Mouse (Mus musculus) thymus, postnatal 14 days (tissue): ENCODE results near the gene Chmp6.

ENCODE experiments used
- DNase-seq: peaks from one replicate; pipeline ENCODE4 v3.0.0; 2021

Chmp6 gene

DNA sequence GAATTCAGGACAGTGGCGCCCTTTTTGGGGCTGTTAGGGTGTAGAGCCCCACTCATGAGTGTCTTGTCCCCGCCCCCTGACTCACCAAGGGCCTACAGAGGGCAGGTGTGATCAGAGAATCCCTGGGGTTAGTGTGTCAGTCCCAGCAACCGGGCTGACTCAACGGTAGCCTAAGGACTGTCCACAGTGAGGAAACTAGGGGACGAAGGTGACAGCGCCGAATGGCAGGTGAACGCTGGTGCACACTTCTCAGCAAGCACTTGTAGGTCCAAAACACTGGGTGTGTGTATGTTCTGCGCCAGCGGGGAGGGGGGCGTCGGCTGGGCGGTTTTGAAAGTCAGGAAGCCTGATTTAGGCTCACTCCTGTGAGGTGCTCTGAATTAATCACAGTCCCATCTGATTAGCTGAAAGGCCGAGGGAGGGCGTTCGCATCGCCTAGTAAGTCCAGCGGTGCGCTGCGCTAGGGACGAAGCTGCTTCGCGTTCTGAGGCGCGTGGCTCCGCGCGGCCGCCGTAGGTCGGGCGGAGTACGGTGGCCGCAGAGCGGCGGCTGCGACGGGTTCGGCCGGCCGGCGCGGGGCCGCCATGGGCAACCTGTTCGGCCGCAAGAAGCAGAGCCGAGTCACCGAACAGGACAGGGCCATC, at the start of gene Chmp6:
Gene Chmp6 (plus strand): TSS at position 151 of the 644 bp plus-strand sequence.
- DNase-seq = peak; percentile 88

DNA sequence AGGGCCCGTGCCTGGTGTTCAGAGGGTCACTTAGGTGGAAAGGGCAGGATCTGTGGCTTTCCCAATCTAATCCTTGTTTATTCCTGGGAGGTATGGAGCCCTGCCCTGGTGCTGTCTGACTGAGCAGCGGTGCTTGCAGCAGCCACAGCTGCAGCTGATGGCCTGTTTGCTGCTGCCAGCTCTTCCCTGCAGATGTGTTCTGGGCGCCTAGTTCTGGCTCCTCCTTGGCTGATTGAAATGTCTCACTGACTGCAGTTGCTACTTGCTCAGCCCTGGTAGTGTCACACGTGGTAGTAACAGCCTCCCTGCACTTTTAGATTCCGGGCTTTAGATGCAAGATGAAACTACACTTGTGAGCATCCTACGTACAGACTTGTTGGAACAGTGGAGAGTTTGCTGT, 46.4 kb upstream of the Chmp6 start:
- peak; percentile 43 for DNase-seq

DNA sequence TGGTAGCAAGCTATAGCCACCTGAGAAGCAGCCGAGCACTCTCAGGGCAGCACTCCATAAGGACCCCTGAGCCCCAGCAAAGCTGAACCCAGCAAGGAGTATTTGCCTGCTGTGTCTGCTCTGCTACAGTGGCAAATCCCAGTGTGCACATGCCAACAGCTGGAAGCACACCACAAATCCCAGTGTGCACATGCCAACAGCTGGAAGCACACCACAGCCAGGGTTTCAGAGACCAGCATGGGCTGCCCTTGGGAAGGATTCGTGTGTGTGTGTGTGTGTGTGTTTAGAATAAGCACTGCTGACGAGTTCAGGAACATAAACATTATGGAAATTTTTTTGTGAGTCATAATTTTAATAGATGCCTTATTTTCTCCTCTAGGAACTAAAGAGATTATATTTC, 45.1 kb upstream of the Chmp6 start:
- no peak for DNase-seq

DNA sequence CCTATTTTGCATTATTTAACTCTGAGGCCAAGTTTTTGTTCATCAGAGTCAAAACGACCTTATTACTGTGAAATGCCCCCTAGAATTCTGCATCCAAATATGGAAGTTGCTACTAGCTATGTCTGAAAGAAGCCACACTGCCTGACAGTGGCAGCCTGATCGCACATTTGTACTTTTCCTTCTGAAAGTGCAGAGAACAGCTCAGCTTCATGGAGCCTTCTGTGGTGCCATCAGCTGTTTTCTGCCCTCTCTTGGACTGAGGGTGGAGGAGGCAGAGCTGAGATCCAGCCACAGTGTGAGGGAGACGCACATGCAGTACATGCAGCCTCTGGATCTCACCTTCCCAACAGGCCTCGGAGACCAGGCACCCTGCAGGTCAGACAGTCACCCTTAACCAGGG, 44.7 kb upstream of the Chmp6 start:
- DNase-seq = no peak

GRCm38 (mm10) chr11:119871141-119871540, 42.1 kb upstream of the Chmp6 start:
- DNase-seq = peak; percentile 72

DNA sequence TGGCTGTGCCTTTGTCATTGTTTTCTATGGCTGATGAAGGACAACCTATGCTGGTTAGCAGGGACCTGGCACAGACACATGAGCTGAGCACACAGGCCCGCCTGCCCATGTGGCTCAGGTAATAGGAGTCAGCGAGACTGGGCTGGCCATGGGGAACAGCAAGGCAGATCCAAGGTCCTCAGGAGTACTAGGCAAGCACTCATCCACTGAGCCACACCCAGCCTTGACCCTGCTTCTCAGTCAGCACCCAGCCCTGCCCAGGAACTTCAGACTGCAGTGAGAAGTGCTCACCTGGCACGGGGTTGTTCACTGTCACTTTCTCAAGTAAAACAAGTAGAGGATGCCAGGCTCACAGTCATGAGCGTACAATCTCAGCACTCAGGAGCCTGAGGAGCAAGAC, 39.6 kb upstream of the Chmp6 start:
- DNase-seq = no peak

DNA sequence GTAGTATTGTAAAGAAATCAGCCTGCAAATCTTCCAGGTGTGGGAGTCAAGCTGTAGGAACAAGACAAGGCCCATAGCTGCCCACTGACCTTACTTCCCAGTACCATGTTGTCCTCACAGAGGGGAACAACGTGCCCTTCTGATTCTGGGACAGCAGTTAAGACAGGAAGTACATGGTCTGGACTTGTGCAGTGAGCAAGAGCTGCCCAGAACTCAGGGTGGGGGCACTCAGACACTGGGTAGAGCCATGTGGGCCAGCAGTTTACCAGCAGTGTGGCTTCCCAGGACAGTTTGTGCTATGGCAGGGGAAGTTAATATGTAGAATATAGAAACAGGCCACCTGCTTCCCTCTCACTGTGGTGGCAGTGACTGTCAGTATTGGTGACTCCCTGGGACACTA, 38.4 kb upstream of the Chmp6 start:
- no peak for DNase-seq

- DNase-seq = no peak
Observed at GRCm38 (mm10) chr11:119875685-119876084, 37.6 kb upstream of the Chmp6 start.

DNA sequence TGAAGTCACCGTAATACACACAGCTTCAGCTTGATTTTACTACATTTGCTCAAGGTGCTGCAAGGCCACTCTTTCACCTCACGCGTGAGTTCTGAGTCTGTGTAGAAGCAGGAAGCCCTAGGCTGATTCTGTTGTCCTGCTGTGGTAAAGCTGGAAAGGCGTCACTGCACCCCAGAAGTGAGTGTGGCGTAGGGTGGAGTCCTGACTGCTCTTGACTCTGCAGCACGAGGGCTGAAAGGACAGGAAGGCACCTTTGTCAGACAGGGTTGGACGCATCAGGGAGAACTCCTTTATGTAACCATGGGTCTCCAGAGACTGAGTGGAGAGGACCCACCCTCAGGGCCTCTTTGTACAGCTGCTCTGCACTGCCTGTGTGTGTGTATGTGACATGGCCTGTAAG, 36.1 kb upstream of the Chmp6 start:
- no peak for DNase-seq

- no peak for DNase-seq
Observed at GRCm38 (mm10) chr11:119879573-119879972, 33.7 kb upstream of the Chmp6 start.

DNA sequence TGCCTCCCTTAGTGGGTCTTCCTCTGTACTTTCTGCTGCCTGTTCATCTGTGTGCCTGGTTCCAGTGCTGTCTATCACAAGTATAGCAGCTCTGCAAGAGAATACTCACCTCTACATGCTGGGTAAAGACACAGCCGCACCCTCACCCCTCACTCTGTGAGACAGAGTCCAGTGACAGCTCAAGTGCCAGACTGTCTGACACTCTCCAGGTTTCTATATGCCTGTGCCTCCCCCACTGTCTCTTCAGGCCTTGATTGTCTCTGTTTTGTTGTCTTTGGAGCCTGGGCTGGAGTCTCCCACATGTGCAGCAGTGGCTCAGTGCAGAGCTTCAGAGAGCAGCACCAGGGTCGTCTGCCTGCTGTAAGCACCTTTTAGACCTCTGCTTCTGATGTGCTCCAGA, 29.6 kb upstream of the Chmp6 start:
- DNase-seq = no peak

- DNase-seq = no peak
Observed at GRCm38 (mm10) chr11:119889966-119890365, 23.3 kb upstream of the Chmp6 start.

DNA sequence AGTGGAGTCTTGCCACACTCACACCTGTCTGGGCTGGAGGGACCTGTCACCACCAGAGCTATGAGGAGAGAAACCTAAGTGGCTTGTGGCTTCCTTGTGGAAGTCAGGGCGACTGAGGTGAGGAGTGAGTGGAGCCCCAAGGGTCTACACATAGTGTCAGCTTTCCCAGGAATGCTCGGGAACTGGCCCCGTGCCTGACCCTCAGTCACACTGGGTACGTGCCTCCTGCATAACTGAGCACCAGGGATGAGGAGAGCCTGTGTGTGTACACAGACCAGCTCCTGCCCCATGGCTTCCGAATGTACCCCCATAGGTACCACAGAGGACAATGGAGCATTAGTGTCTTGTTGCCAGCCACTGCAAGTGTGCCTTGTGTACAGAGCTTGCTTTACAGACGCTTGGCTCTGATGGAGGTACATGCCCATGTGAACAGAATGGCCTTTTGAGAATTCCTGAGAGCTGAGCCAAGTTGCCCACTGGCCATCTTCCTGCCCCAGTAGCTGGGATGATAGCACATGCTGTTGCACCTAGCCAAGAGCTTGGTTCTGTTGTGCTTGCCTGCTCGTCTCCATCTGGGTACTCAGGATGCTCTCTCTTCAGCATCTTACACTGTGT, 21.5 kb upstream of the Chmp6 start:
- no peak for DNase-seq

GRCm38 (mm10) chr11:119893667-119894236, 19.5 kb upstream of the Chmp6 start:
- DNase-seq = no peak

DNA sequence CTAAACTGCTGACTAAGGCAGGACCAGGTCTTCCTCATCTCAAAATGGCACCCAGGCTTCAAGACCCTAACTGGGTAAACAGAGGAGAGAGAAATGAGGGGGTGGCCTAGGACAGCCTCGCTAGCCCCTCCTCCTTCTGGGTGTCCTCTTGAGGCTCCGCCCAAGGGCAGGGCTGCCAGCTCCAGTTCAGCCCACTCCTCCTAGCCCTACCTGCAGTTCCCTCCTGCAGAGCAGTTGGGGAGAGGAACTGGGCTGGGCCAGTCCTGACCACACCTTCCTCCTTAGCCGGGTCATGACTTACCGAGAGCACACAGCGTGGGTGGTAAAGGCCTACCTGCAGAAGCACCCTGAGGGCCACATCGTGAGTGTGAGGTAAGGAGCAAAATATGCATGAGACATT, 18.6 kb upstream of the Chmp6 start:
- DNase-seq = no peak

- no peak for DNase-seq
Observed at GRCm38 (mm10) chr11:119897041-119897440, 16.2 kb upstream of the Chmp6 start.

DNA sequence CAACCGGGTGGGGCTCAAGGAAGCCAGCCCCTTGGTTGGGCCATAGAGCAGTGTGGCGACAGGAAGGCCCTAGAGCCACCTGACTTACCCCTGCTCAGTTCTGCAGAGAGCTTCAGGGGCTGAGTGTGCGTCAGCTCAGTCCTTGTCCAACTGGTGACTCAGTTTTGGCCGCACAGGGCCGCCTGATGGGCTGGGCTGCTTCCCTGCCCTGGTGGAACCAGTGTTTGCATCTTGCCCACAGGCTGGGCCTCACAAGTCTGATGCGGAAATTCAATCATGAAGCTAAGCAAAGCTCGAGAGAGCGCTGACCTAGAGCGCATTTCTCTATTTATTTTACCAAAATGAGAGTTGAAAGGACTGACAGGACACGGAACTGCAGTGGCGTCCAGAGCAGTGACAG, 14.3 kb upstream of the Chmp6 start:
- DNase-seq = no peak

DNA sequence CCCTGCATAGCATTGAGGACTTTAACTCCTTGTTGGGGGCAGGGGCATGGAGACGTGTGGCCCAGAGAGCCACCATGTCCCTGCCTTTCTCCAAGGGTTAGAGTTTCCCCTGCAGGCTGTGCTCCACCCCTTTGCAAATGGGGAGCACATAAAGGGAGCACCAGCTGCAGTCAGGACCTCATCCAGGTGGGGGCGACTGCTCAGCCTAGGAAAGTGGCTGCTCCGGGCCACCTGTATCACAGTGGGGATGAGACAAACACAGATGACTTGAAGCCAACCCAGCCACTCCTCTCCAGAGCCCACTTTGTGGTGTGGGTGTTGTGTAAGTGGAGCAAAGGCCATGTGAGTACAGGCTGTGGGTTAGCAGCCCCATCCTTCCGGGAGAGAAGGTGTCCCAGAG, 12.1 kb upstream of the Chmp6 start:
- DNase-seq = peak; percentile 36

DNA sequence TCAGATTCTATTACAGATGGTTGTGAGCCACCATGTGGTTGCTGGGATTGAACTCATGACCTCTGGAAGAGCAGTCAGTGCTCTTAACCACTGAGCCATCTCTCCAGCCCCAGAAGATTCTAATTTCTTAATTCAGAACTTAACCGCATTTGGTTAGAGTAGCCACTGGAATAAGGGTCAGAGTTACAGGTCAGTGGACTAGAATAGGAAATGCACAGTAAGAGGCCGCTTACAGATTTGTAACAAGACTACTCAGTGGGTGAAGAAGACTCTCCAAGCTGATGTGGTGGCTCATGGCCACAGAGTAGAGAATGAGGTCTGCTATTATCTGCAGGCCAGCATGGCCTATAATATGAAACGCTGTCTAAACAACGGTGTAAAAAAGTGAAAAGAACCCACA, 10.3 kb upstream of the Chmp6 start:
- no peak for DNase-seq

- peak; percentile 80 for DNase-seq
Observed at GRCm38 (mm10) chr11:119904621-119905286, 8.5 kb upstream of the Chmp6 start.

DNA sequence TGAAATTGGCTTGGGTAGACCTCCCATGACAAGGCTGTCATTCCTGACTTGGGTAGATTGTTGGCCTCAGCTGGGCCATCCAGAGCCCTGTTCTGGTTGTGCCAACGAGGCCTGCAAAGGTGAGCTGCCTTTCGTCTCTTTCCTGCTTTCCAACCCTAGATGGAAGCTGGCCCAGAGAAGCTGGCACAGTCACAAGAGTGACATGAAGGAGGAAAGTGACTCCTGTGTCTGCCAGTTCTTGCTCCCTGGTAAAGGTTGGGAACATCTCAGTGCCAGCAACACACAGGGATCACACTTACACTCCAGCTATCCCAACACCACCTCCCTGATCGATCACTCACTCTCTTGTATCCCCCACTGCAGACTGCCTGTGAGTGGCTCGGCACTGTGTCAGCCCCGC, 7.4 kb upstream of the Chmp6 start:
- DNase-seq = no peak

- DNase-seq = no peak
Observed at GRCm38 (mm10) chr11:119907006-119907650, 6.1 kb upstream of the Chmp6 start.

- no peak for DNase-seq
Observed at GRCm38 (mm10) chr11:119907711-119908110, 5.5 kb upstream of the Chmp6 start.

DNA sequence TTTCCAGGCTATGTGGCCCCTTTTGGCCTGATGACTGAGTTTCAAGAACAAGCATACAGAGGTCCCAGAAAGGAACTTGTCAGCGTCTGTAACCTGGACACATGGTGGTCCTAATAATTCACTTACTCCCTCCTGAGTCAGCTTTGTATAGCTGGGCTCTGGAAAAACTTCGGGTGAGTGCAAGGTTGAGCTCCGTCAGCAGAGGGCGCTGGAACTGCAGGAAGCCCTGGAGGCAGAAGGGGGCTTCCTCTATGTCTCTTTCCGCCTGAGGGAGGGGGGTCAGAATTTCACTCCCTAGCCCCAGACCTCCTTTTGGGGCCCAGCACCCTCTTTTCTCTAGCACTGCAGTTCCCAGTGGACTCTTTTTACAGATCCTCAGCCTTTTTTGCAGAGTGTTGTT, 3.8 kb upstream of the Chmp6 start:
- peak; percentile 87 for DNase-seq
